Mouse (Mus musculus) myocyte (in vitro differentiated cells): Measurements from ENCODE around the gene Ndel1. TPM values are rescaled to one million over a fixed set of nuclear protein-coding genes. Genes with fewer than 3 reads are reported as not detected.

ENCODE experiments used
- H3K27me3 ChIP-seq: one replicate; pipeline ENCODE4 v1.6.1; 2011; ENCODE audit not compliant: control insufficient read depth, insufficient read depth, insufficient read length
- H3K36me3 ChIP-seq: one replicate; pipeline ENCODE4 v1.6.1; 2011; ENCODE audit not compliant: control insufficient read depth, insufficient read depth
- H3K4me2 ChIP-seq: one replicate; pipeline ENCODE4 v1.6.1; 2011; ENCODE audit warnings: low read depth, control low read depth
- H3K4me3 ChIP-seq: one replicate; pipeline ENCODE4 v1.5.1; 2011; ENCODE audit warnings: mild to moderate bottlenecking, control low read depth, moderate library complexity
- H3K79me2 ChIP-seq: one replicate; pipeline ENCODE4 v1.6.1; 2011; ENCODE audit not compliant: control insufficient read depth, insufficient read depth
- H3ac ChIP-seq: one replicate; pipeline ENCODE4 v1.6.1; 2011; ENCODE audit not compliant: control insufficient read depth, insufficient read length
- CEBPB ChIP-seq: IDR thresholded peaks from 2 replicates; pipeline ENCODE4 v1.6.1; 2011; ENCODE audit warnings: mild to moderate bottlenecking, moderate library complexity; ENCODE audit not compliant: poor library complexity, insufficient read depth, severe bottlenecking
- E2F4 ChIP-seq: IDR thresholded peaks from one replicate; pipeline ENCODE4 v1.6.1; 2011; ENCODE audit warnings: mild to moderate bottlenecking, control low read depth, moderate library complexity; ENCODE audit not compliant: insufficient read depth
- MAX ChIP-seq: IDR thresholded peaks from one replicate; pipeline ENCODE4 v1.6.1; 2011; ENCODE audit warnings: low read depth, mild to moderate bottlenecking, control low read depth
- MYOD1 ChIP-seq, 3 experiments: IDR thresholded peaks; one replicate each; pipeline ENCODE4 v1.6.1; 2011; ENCODE audit warnings: control low read depth in 2 of 3, low read depth in 2 of 3, mild to moderate bottlenecking in 2 of 3, moderate library complexity in 1 of 3; ENCODE audit not compliant: insufficient read length in 2 of 3, control insufficient read depth in 1 of 3
- MYOG ChIP-seq, 3 experiments: IDR thresholded peaks; one replicate each; pipeline ENCODE4 v1.6.1; 2011; ENCODE audit warnings: control low read depth in 2 of 3, low read depth in 2 of 3, mild to moderate bottlenecking in 2 of 3; ENCODE audit not compliant: insufficient read length in 2 of 3, control insufficient read depth in 1 of 3, insufficient read depth in 1 of 3
- POLR2A ChIP-seq: IDR thresholded peaks from one replicate; pipeline ENCODE4 v1.6.1; 2011; ENCODE audit warnings: low read depth, mild to moderate bottlenecking, control low read depth, moderate library complexity; ENCODE audit not compliant: insufficient read length
- POLR2AphosphoS2 ChIP-seq: IDR thresholded peaks from one replicate; pipeline ENCODE4 v1.6.1; 2011; ENCODE audit warnings: low read depth, control low read depth; ENCODE audit not compliant: insufficient read length
- REST ChIP-seq: IDR thresholded peaks from one replicate; pipeline ENCODE4 v1.6.1; 2011; ENCODE audit warnings: mild to moderate bottlenecking, control low read depth, moderate library complexity; ENCODE audit not compliant: insufficient read depth, insufficient read length
- SRF ChIP-seq: IDR thresholded peaks from one replicate; pipeline ENCODE4 v1.6.1; 2011; ENCODE audit warnings: low read depth; ENCODE audit not compliant: control insufficient read depth, insufficient read length
- TCF12 ChIP-seq: IDR thresholded peaks from one replicate; pipeline ENCODE4 v1.6.1; 2011; ENCODE audit warnings: mild to moderate bottlenecking, control low read depth; ENCODE audit not compliant: poor library complexity, insufficient read depth, severe bottlenecking
- TCF3 ChIP-seq: IDR thresholded peaks from one replicate; pipeline ENCODE4 v1.6.1; 2011; ENCODE audit warnings: low read depth, control low read depth; ENCODE audit not compliant: insufficient read length
- USF1 ChIP-seq: IDR thresholded peaks from one replicate; pipeline ENCODE4 v1.6.1; 2011; ENCODE audit warnings: low read depth, mild to moderate bottlenecking, control low read depth, moderate library complexity
- polyA plus RNA-seq: library from polyadenylated mRNA; unstranded; fragments of >200 nt; fragmentation: generic; extraction: Trizol; gene quantifications from one replicate; pipeline ENCODE4 v1.2.1, GENCODE M21; 2012; ENCODE audit warnings: missing spikeins

Ndel1 gene
- polyA plus RNA-seq, 1 experiment: 36.7 TPM

- TF ChIP-seq E2F4 (no peak), POLR2A (no peak), POLR2AphosphoS2 (no peak), TCF3 (no peak), USF1 (no peak), CEBPB (no peak), MYOD1 (IDR thresholded peaks at IDR 0.05; ENCODE audit: control insufficient read depth in 1 of 3, insufficient read length in 2 of 3, low read depth in 2 of 3) (no peak), SRF (no peak), MYOG (IDR thresholded peaks at IDR 0.05; ENCODE audit: control insufficient read depth in 1 of 3, insufficient read depth in 1 of 3, insufficient read length in 2 of 3, low read depth in 2 of 3) (no peak), TCF12 (no peak), REST (no peak), MAX (no peak)
- Histone ChIP-seq H3K27me3 (peaks cover 5% of the 10 kb centered on the region), H3K36me3 (peaks cover 9% of the 10 kb centered on the region), H3K79me2 (peaks cover 14% of the 10 kb centered on the region), H3K4me3 (peak overlapping the region; percentile 85), H3ac (no peak overlapping the region), H3K4me2 (peak overlapping the region; percentile 80)
These were observed 29.1 kb upstream of the Ndel1 start for GRCm38 (mm10) chr11:68900519-68901350.

GRCm38 (mm10) chr11:68899815-68900214 lies 28.2 kb upstream of the Ndel1 start:
- Histone ChIP-seq H3K36me3 (peaks cover 5% of the 10 kb centered on the region), H3K27me3 (peaks cover 5% of the 10 kb centered on the region), H3K4me2 (no peak overlapping the region), H3ac (no peak overlapping the region), H3K79me2 (peaks cover 14% of the 10 kb centered on the region), H3K4me3 (no peak overlapping the region)
- TF ChIP-seq CEBPB (no peak), E2F4 (no peak), SRF (no peak), TCF3 (no peak), MYOD1 (IDR thresholded peaks at IDR 0.05; ENCODE audit: control insufficient read depth in 1 of 3, insufficient read length in 2 of 3, low read depth in 2 of 3) (no peak), POLR2A (no peak), POLR2AphosphoS2 (no peak), REST (no peak)

- peaks cover 5% of the 10 kb centered on the region for H3K27me3 ChIP-seq
- H3ac ChIP-seq: no peak overlapping the region
- H3K4me2 ChIP-seq: no peak overlapping the region
- TF ChIP-seq USF1 (no peak), TCF12 (no peak), POLR2AphosphoS2 (no peak), MAX (no peak), MYOD1 (IDR thresholded peaks at IDR 0.05; ENCODE audit: control insufficient read depth in 1 of 3, insufficient read length in 2 of 3, low read depth in 2 of 3) (no peak)
- H3K79me2 ChIP-seq: peaks cover 14% of the 10 kb centered on the region
- no peaks in the 10 kb centered on the region for H3K36me3 ChIP-seq
- H3K4me3 ChIP-seq: no peak overlapping the region
These were observed 27.1 kb upstream of the Ndel1 start for GRCm38 (mm10) chr11:68898790-68899189.

GRCm38 (mm10) chr11:68897838-68898237 lies 26.2 kb upstream of the Ndel1 start:
- peaks cover 13% of the 10 kb centered on the region for H3K79me2 ChIP-seq
- H3K36me3 ChIP-seq: no peaks in the 10 kb centered on the region
- no peak overlapping the region for H3ac ChIP-seq
- no peak overlapping the region for H3K4me3 ChIP-seq
- no peak overlapping the region for H3K4me2 ChIP-seq
- H3K27me3 ChIP-seq: peaks cover 10% of the 10 kb centered on the region
- TF ChIP-seq POLR2A (no peak), USF1 (peak; percentile 55)

GRCm38 (mm10) chr11:68897120-68897519 lies 25.5 kb upstream of the Ndel1 start:
- H3K4me3 ChIP-seq: no peak overlapping the region
- no peak overlapping the region for H3K4me2 ChIP-seq
- peaks cover 15% of the 10 kb centered on the region for H3K27me3 ChIP-seq
- peaks cover 6% of the 10 kb centered on the region for H3K79me2 ChIP-seq
- no peak overlapping the region for H3ac ChIP-seq
- H3K36me3 ChIP-seq: no peaks in the 10 kb centered on the region
- TF ChIP-seq MAX (no peak), TCF3 (no peak), MYOG (IDR thresholded peaks at IDR 0.05; ENCODE audit: control insufficient read depth in 1 of 3, insufficient read depth in 1 of 3, insufficient read length in 2 of 3, low read depth in 2 of 3) (no peak), CEBPB (no peak), SRF (no peak), POLR2AphosphoS2 (no peak), TCF12 (no peak), E2F4 (no peak), USF1 (no peak), POLR2A (no peak), MYOD1 (IDR thresholded peaks at IDR 0.05; ENCODE audit: control insufficient read depth in 1 of 3, insufficient read length in 2 of 3, low read depth in 2 of 3) (no peak)
